Comparison of ENCODE assay signal across 12 mouse cellular contexts in genomic region chr12:33084683-33085082, GRCm38 (mm10). TPM values are rescaled to one million over a fixed set of nuclear protein-coding genes. Genes with fewer than 3 reads are reported as not detected.
A peak's percentile ranks its signal among the peaks of the same experiment; 100 is the strongest.
DNase-seq lines count a peak whose midpoint lies in the region; ATAC-seq and TF ChIP-seq lines count a peak whose summit lies in the region.
"Had no signal": no experiment of that assay in that cellular context is flagged by ENCODE, and none has a peak within 500 bp of the region (broad histone marks: within the 10 kb centered on the region; RNA-seq: fewer than 3 reads in every experiment).

No protein-coding gene starts in this region.

- H3K36me3 ChIP-seq in intestine, embryonic 15.5 days = no peaks in the 10 kb centered on the region
- H3K36me3 ChIP-seq in liver, postnatal 0 days (replicated peaks; ENCODE audit: insufficient read depth, low read length) = no peaks in the 10 kb centered on the region
- H3K36me3 ChIP-seq: midbrain, embryonic 13.5 days had no signal

- no peak for TF ChIP-seq CTCF in gastrocnemius, adult 2 months (IDR thresholded peaks at IDR 0.05)
- TF ChIP-seq CTCF in liver, postnatal 0 days (IDR thresholded peaks at IDR 0.05; ENCODE audit: low read depth) = no peak

- H3K9ac ChIP-seq in intestine, embryonic 15.5 days = no peak overlapping the region
- no peak overlapping the region for H3K9ac ChIP-seq in liver, postnatal 0 days (replicated peaks)
- H3K9ac ChIP-seq: midbrain, embryonic 13.5 days had no signal

- no peaks in the 10 kb centered on the region for H3K4me1 ChIP-seq in intestine, embryonic 15.5 days (replicated peaks)
- no peaks in the 10 kb centered on the region for H3K4me1 ChIP-seq in liver, postnatal 0 days (ENCODE audit: insufficient read depth)

- peak; percentile 24 for DNase-seq in gastrocnemius, postnatal 10 days
- DNase-seq in gastrocnemius, adult 2 months = no peak
- peak; percentile 14 for DNase-seq in ovary, adult 18-20 months (ENCODE audit: low spot score)
- no peak for DNase-seq in ovary, postnatal 10 days (ENCODE audit: low spot score)
- peak; percentile 61 for DNase-seq in testis, postnatal 10 days (ENCODE audit: low spot score)
- DNase-seq in layer of hippocampus, postnatal 36 days = no peak
- no peak for DNase-seq in liver, postnatal 0 days
- DNase-seq: cerebellum, adult 2 months; right cerebral cortex, postnatal 14 days had no signal

- no peak overlapping the region for H3K4me2 ChIP-seq in intestine, embryonic 15.5 days (replicated peaks)
- no peak overlapping the region for H3K4me2 ChIP-seq in liver, postnatal 0 days (ENCODE audit: low read depth, low read length)
- H3K4me2 ChIP-seq: midbrain, embryonic 13.5 days had no signal

- H3K27ac ChIP-seq in gastrocnemius, adult 2 months = no peak overlapping the region
- no peak overlapping the region for H3K27ac ChIP-seq in intestine, embryonic 15.5 days
- H3K27ac ChIP-seq in liver, postnatal 0 days (ENCODE audit: low read depth) = no peak overlapping the region
- H3K27ac ChIP-seq: midbrain, embryonic 13.5 days had no signal

- no peaks in the 10 kb centered on the region for H3K27me3 ChIP-seq in intestine, embryonic 15.5 days (replicated peaks)
- H3K27me3 ChIP-seq in liver, postnatal 0 days (ENCODE audit: insufficient read depth, low read length) = no peaks in the 10 kb centered on the region
- H3K27me3 ChIP-seq: CH12.LX had no signal

- H3K4me3 ChIP-seq in gastrocnemius, adult 2 months = no peak overlapping the region
- no peak overlapping the region for H3K4me3 ChIP-seq in intestine, embryonic 15.5 days (replicated peaks)
- no peak overlapping the region for H3K4me3 ChIP-seq in liver, postnatal 0 days (ENCODE audit: low read depth, low read length)
- H3K4me3 ChIP-seq: midbrain, embryonic 13.5 days had no signal

- no peak for TF ChIP-seq EP300 in liver, postnatal 0 days (IDR thresholded peaks at IDR 0.05; ENCODE audit: low read depth)

- 37% methylated on average over 2 of the region's 2 CpGs for WGBS in intestine, embryonic 15.5 days
- WGBS in liver, postnatal 0 days (ENCODE audit: insufficient replicate concordance) = 28% methylated on average over 2 of the region's 2 CpGs

- intact Hi-C loops in gastrocnemius, adult 2 months (cut with DNase I) = no loop called here

- peak; percentile 71; the same call in 1 of the 2 replicates for ATAC-seq in intestine, embryonic 15.5 days
- no peak for ATAC-seq in liver, postnatal 0 days
- ATAC-seq: midbrain, embryonic 13.5 days had no signal

- no peaks in the 10 kb centered on the region for H3K9me3 ChIP-seq in intestine, embryonic 15.5 days
- no peaks in the 10 kb centered on the region for H3K9me3 ChIP-seq in liver, postnatal 0 days (ENCODE audit: low read length)
- H3K9me3 ChIP-seq: midbrain, embryonic 13.5 days had no signal

RNA-seq across cellular contexts. Expression of gene Cdhr3, which starts 8.0 kb away (rescaled TPM):
- 1 to 10 TPM; 2.0 to 2.6 TPM for total RNA-seq in gastrocnemius, postnatal 10 days (2021)
- total RNA-seq in gastrocnemius, adult 2 months (2021) = 1 to 10 TPM in 1 of 2 experiments, under 1 TPM in 1; 0.69 to 1.4 TPM
- not detected in 2 replicates for polyA plus RNA-seq in intestine, embryonic 15.5 days (2015; fragmentation: Nextera tagmentation; extraction: Ambion mirVana)
- total RNA-seq in layer of hippocampus, postnatal 36 days (2021) = 1 to 10 TPM in 1 of 2 experiments, under 1 TPM in 1; 0.94 to 1.4 TPM
- not detected in 2 replicates for polyA plus RNA-seq in liver, postnatal 0 days (2015; fragmentation: Nextera tagmentation; extraction: Ambion mirVana)
- polyA plus RNA-seq: midbrain, embryonic 13.5 days had no signal

Comparison
In these comparisons a context has a peak if more than half of its experiments do, and no peak if none do; other contexts are left out.
1. DNase-seq: peak in gastrocnemius, postnatal 10 days (single experiment), ovary, adult 18-20 months (single experiment) and testis, postnatal 10 days (single experiment); none in gastrocnemius, adult 2 months (single experiment), ovary, postnatal 10 days (single experiment), layer of hippocampus, postnatal 36 days (0 of 2) and liver, postnatal 0 days (single experiment).